Mouse (Mus musculus): ENCODE measurements at regions not wholly inside any gene's neighbourhood (a gene's known extent, or its start where the extent isn't known, plus 50 kb on each side); places are given as distances from the start of the nearest gene placed in this dataset.

GRCm38 (mm10) chr1:176359992-176360724 lies 85.0 kb upstream of the Pld5 start:
- 29% methylated on average over 12 of the region's 12 CpGs for WGBS
- H3K9me3 ChIP-seq (replicated peaks): no peaks in the 10 kb centered on the region
- 0 out of 2 replicates have a peak overlapping the region, but pooled peaks have one; percentile 9 for H3K27ac ChIP-seq (replicated peaks)
- H3K27me3 ChIP-seq (replicated peaks): no peaks in the 10 kb centered on the region
- H3K36me3 ChIP-seq: no peaks in the 10 kb centered on the region
- 0 out of 2 replicates have a peak overlapping the region, but pooled peaks have one; percentile 5 for H3K4me2 ChIP-seq
- peaks cover 21% of the 10 kb centered on the region for H3K4me1 ChIP-seq
- ATAC-seq (ENCODE audit: low FRiP score): peak; percentile 64
- no peak overlapping the region for H3K4me3 ChIP-seq (replicated peaks)
- H3K9ac ChIP-seq (replicated peaks): no peak overlapping the region

- peak overlapping the region; percentile 44 for H3K4me2 ChIP-seq
- H3K9ac ChIP-seq (replicated peaks): 0 out of 2 replicates have a peak overlapping the region, but pooled peaks have one; percentile 10
- H3K9me3 ChIP-seq (replicated peaks): no peaks in the 10 kb centered on the region
- H3K4me3 ChIP-seq (replicated peaks): 0 out of 2 replicates have a peak overlapping the region, but pooled peaks have one; percentile 7
- WGBS: 27% methylated on average over 12 of the region's 12 CpGs
- no peaks in the 10 kb centered on the region for H3K27me3 ChIP-seq (replicated peaks)
- H3K4me1 ChIP-seq: peaks cover 21% of the 10 kb centered on the region
- H3K36me3 ChIP-seq: no peaks in the 10 kb centered on the region
- H3K27ac ChIP-seq (replicated peaks): peak overlapping the region; percentile 64
- ATAC-seq (ENCODE audit: low FRiP score): peak; percentile 93
Observed at GRCm38 (mm10) chr1:176355342-176355741, 80.2 kb upstream of the Pld5 start.

GRCm38 (mm10) chr1:176354898-176355297 lies 79.8 kb upstream of the Pld5 start:
- H3K27ac ChIP-seq (replicated peaks): peak overlapping the region; percentile 64
- H3K27me3 ChIP-seq (replicated peaks): no peaks in the 10 kb centered on the region
- H3K9me3 ChIP-seq (replicated peaks): no peaks in the 10 kb centered on the region
- peaks cover 17% of the 10 kb centered on the region for H3K4me1 ChIP-seq
- no peak overlapping the region for H3K9ac ChIP-seq (replicated peaks)
- H3K4me2 ChIP-seq: peak overlapping the region; percentile 44
- H3K36me3 ChIP-seq: no peaks in the 10 kb centered on the region
- 32% methylated on average over 1 of the region's 1 CpGs for WGBS
- 0 out of 2 replicates have a peak, but pooled peaks have one; percentile 12 for ATAC-seq (ENCODE audit: low FRiP score)
- no peak overlapping the region for H3K4me3 ChIP-seq (replicated peaks)

GRCm38 (mm10) chr1:176352706-176353105 lies 77.6 kb upstream of the Pld5 start:
- H3K27ac ChIP-seq (replicated peaks): no peak overlapping the region
- H3K4me1 ChIP-seq: peaks cover 13% of the 10 kb centered on the region
- no peak for ATAC-seq (ENCODE audit: low FRiP score)
- no peaks in the 10 kb centered on the region for H3K9me3 ChIP-seq (replicated peaks)
- no peak overlapping the region for H3K4me2 ChIP-seq
- H3K9ac ChIP-seq (replicated peaks): no peak overlapping the region
- H3K27me3 ChIP-seq (replicated peaks): no peaks in the 10 kb centered on the region
- 72% methylated on average over 3 of the region's 3 CpGs for WGBS
- no peaks in the 10 kb centered on the region for H3K36me3 ChIP-seq
- H3K4me3 ChIP-seq (replicated peaks): no peak overlapping the region

- Histone ChIP-seq H3K4me1 (peaks cover 2% of the 10 kb centered on the region), H3K27ac (replicated peaks) (no peak overlapping the region), H3K9me3 (replicated peaks) (no peaks in the 10 kb centered on the region), H3K4me2 (no peak overlapping the region), H3K36me3 (no peaks in the 10 kb centered on the region), H3K9ac (replicated peaks) (no peak overlapping the region), H3K27me3 (replicated peaks) (no peaks in the 10 kb centered on the region), H3K4me3 (replicated peaks) (no peak overlapping the region)
- 58% methylated on average over 2 of the region's 2 CpGs for WGBS
- no peak for ATAC-seq (ENCODE audit: low FRiP score)
Observed at GRCm38 (mm10) chr1:176349909-176350495, 74.9 kb upstream of the Pld5 start.

GRCm38 (mm10) chr1:176348129-176348528 lies 73.0 kb upstream of the Pld5 start:
- no peaks in the 10 kb centered on the region for H3K27me3 ChIP-seq (replicated peaks)
- no peaks in the 10 kb centered on the region for H3K36me3 ChIP-seq
- WGBS: 79% methylated on average over 3 of the region's 3 CpGs
- no peak overlapping the region for H3K4me3 ChIP-seq (replicated peaks)
- no peak overlapping the region for H3K27ac ChIP-seq (replicated peaks)
- no peak overlapping the region for H3K4me2 ChIP-seq
- no peaks in the 10 kb centered on the region for H3K4me1 ChIP-seq
- H3K9me3 ChIP-seq (replicated peaks): no peaks in the 10 kb centered on the region
- no peak for ATAC-seq (ENCODE audit: low FRiP score)
- H3K9ac ChIP-seq (replicated peaks): no peak overlapping the region

- Histone ChIP-seq H3K4me2 (no peak overlapping the region), H3K9ac (replicated peaks) (no peak overlapping the region), H3K27me3 (replicated peaks) (no peaks in the 10 kb centered on the region), H3K9me3 (replicated peaks) (no peaks in the 10 kb centered on the region), H3K27ac (replicated peaks) (no peak overlapping the region), H3K4me1 (no peaks in the 10 kb centered on the region), H3K36me3 (no peaks in the 10 kb centered on the region), H3K4me3 (replicated peaks) (no peak overlapping the region)
- 72% methylated on average over 3 of the region's 3 CpGs for WGBS
- ATAC-seq (ENCODE audit: low FRiP score): no peak
Observed at GRCm38 (mm10) chr1:176331344-176331743, 56.2 kb upstream of the Pld5 start.

Measured in neural tube, embryonic 15.5 days (tissue).